Mouse (Mus musculus): ENCODE results near the gene Urb1. TPM values are rescaled to one million over a fixed set of nuclear protein-coding genes. Genes with fewer than 3 reads are reported as not detected.
"Not testable (repeated sequence)": the region's sequence is repeated elsewhere in the genome, so short reads cannot be mapped to it uniquely, and the experiment has no call there.

The Urb1 gene
- total RNA-seq, 1 experiment, result 51.3 TPM

GRCm38 (mm10) chr16:90827498-90827897, 17.3 kb upstream of the Urb1 start:
- Histone ChIP-seq H3K27ac (ENCODE audit: insufficient read depth, low read depth, low read length, poor library complexity, severe bottlenecking) (no peak overlapping the region), H3K9ac (ENCODE audit: insufficient read depth, low read depth, low read length, poor library complexity, severe bottlenecking) (no peak overlapping the region), H3K4me1 (ENCODE audit: control insufficient read depth in 2 of 2, insufficient read depth in 2 of 2, low read length in 2 of 2, poor library complexity in 1 of 2) (peaks cover 0 to 3% of the 10 kb centered on the region in 2 experiments; a peak in 1 of 4 replicates), H3K4me3 (ENCODE audit: insufficient read depth in 1 of 2, low read depth in 1 of 2, low read length in 2 of 2, poor library complexity in 1 of 2, severe bottlenecking in 1 of 2) (no peak overlapping the region), H3K36me3 (ENCODE audit: control insufficient read depth, insufficient read depth, low read length, poor library complexity, severe bottlenecking) (no peaks in the 10 kb centered on the region), H3K9me3 (ENCODE audit: control insufficient read depth, insufficient read depth, low read depth, low read length) (no peaks in the 10 kb centered on the region)
- TF ChIP-seq CHD2 (IDR thresholded peaks at IDR 0.05; ENCODE audit: low read depth, low read length), result no peak
- no peak for TF ChIP-seq MAFK (IDR thresholded peaks at IDR 0.05; ENCODE audit: insufficient read depth, low read depth, low read length)
- TF ChIP-seq HCFC1 (IDR thresholded peaks at IDR 0.05; ENCODE audit: borderline replicate concordance, insufficient read depth, low read length), result no peak
- TF ChIP-seq ZNF384 (IDR thresholded peaks at IDR 0.05; ENCODE audit: low read depth, low read length), result no peak
- no peak for TF ChIP-seq ZC3H11A (IDR thresholded peaks at IDR 0.05; ENCODE audit: borderline replicate concordance, low read depth, low read length)
- DNase-seq (ENCODE audit: low read depth, low spot score), result no peak
- in situ Hi-C loops (cut with MboI; ENCODE audit: low sequenced_read_pairs in 2 of 2, unreplicated experiment in 2 of 2), result no loop called here

- peak; percentile 38 for DNase-seq (ENCODE audit: low read depth, low spot score)
- no peaks in the 10 kb centered on the region for H3K9me3 ChIP-seq (ENCODE audit: control insufficient read depth, insufficient read depth, low read depth, low read length)
- H3K4me3 ChIP-seq (ENCODE audit: insufficient read depth in 1 of 2, low read depth in 1 of 2, low read length in 2 of 2, poor library complexity in 1 of 2, severe bottlenecking in 1 of 2), result no peak within 1 kb of the TSS
- peaks cover 0 to 3% of the 10 kb centered on the region in 2 experiments; a peak in 1 of 4 replicates for H3K4me1 ChIP-seq (ENCODE audit: control insufficient read depth in 2 of 2, insufficient read depth in 2 of 2, low read length in 2 of 2, poor library complexity in 1 of 2)
- H3K9ac ChIP-seq (ENCODE audit: insufficient read depth, low read depth, low read length, poor library complexity, severe bottlenecking), result no peak within 1 kb of the TSS
- in situ Hi-C loops (cut with MboI; ENCODE audit: low sequenced_read_pairs in 2 of 2, unreplicated experiment in 2 of 2), result no loop called here
- no peak within 1 kb of the TSS for H3K27ac ChIP-seq (ENCODE audit: insufficient read depth, low read depth, low read length, poor library complexity, severe bottlenecking)
- TF ChIP-seq CHD2 (IDR thresholded peaks at IDR 0.05; ENCODE audit: low read depth, low read length) (no peak), ZC3H11A (IDR thresholded peaks at IDR 0.05; ENCODE audit: borderline replicate concordance, low read depth, low read length) (0 out of 2 replicates have a peak, but pooled peaks have one; percentile 20), ZNF384 (IDR thresholded peaks at IDR 0.05; ENCODE audit: low read depth, low read length) (peak; percentile 55; the same call in 1 of the 2 replicates), HCFC1 (IDR thresholded peaks at IDR 0.05; ENCODE audit: borderline replicate concordance, insufficient read depth, low read length) (no peak), MAFK (IDR thresholded peaks at IDR 0.05; ENCODE audit: insufficient read depth, low read depth, low read length) (no peak)
- H3K36me3 ChIP-seq (ENCODE audit: control insufficient read depth, insufficient read depth, low read length, poor library complexity, severe bottlenecking), result no peaks in the 10 kb centered on the region
These were observed 16.2 kb upstream of the Urb1 start, which contains the start of gene Eva1c for GRCm38 (mm10) chr16:90826457-90826856. Eva1c (plus strand) TSS chr16:90826719.

- TF ChIP-seq ZNF384 (IDR thresholded peaks at IDR 0.05; ENCODE audit: low read depth, low read length) (no peak), HCFC1 (IDR thresholded peaks at IDR 0.05; ENCODE audit: borderline replicate concordance, insufficient read depth, low read length) (no peak)
- no peaks in the 10 kb centered on the region for H3K9me3 ChIP-seq (ENCODE audit: control insufficient read depth, insufficient read depth, low read depth, low read length)
- no peak overlapping the region for H3K4me3 ChIP-seq (ENCODE audit: insufficient read depth in 1 of 2, low read depth in 1 of 2, low read length in 2 of 2, poor library complexity in 1 of 2, severe bottlenecking in 1 of 2)
- no peak overlapping the region for H3K9ac ChIP-seq (ENCODE audit: insufficient read depth, low read depth, low read length, poor library complexity, severe bottlenecking)
- no peak overlapping the region for H3K27ac ChIP-seq (ENCODE audit: insufficient read depth, low read depth, low read length, poor library complexity, severe bottlenecking)
- DNase-seq (ENCODE audit: low read depth, low spot score), result no peak
- in situ Hi-C loops (cut with MboI; ENCODE audit: low sequenced_read_pairs in 2 of 2, unreplicated experiment in 2 of 2), result no loop called here
- H3K4me1 ChIP-seq (ENCODE audit: control insufficient read depth in 2 of 2, insufficient read depth in 2 of 2, low read length in 2 of 2, poor library complexity in 1 of 2), result peaks cover 0 to 3% of the 10 kb centered on the region in 2 experiments; a peak in 1 of 4 replicates
- H3K36me3 ChIP-seq (ENCODE audit: control insufficient read depth, insufficient read depth, low read length, poor library complexity, severe bottlenecking), result no peaks in the 10 kb centered on the region
These were observed 15.8 kb upstream of the Urb1 start for GRCm38 (mm10) chr16:90826041-90826440.

GRCm38 (mm10) chr16:90823986-90824385, 13.8 kb upstream of the Urb1 start:
- H3K36me3 ChIP-seq (ENCODE audit: control insufficient read depth, insufficient read depth, low read length, poor library complexity, severe bottlenecking); DNase-seq (ENCODE audit: low read depth, low spot score); H3K4me3 ChIP-seq (ENCODE audit: insufficient read depth in 1 of 2, low read depth in 1 of 2, low read length in 2 of 2, poor library complexity in 1 of 2, severe bottlenecking in 1 of 2); H3K4me1 ChIP-seq (ENCODE audit: control insufficient read depth in 2 of 2, insufficient read depth in 2 of 2, low read length in 2 of 2, poor library complexity in 1 of 2); H3K9ac ChIP-seq (ENCODE audit: insufficient read depth, low read depth, low read length, poor library complexity, severe bottlenecking); in situ Hi-C loops (cut with MboI; ENCODE audit: low sequenced_read_pairs in 2 of 2, unreplicated experiment in 2 of 2); H3K27ac ChIP-seq (ENCODE audit: insufficient read depth, low read depth, low read length, poor library complexity, severe bottlenecking); H3K9me3 ChIP-seq (ENCODE audit: control insufficient read depth, insufficient read depth, low read depth, low read length): not testable (repeated sequence)

- Histone ChIP-seq H3K36me3 (ENCODE audit: control insufficient read depth, insufficient read depth, low read length, poor library complexity, severe bottlenecking) (no peaks in the 10 kb centered on the region), H3K9ac (ENCODE audit: insufficient read depth, low read depth, low read length, poor library complexity, severe bottlenecking) (no peak overlapping the region), H3K9me3 (ENCODE audit: control insufficient read depth, insufficient read depth, low read depth, low read length) (no peaks in the 10 kb centered on the region), H3K4me1 (ENCODE audit: control insufficient read depth in 2 of 2, insufficient read depth in 2 of 2, low read length in 2 of 2, poor library complexity in 1 of 2) (peaks cover 0 to 3% of the 10 kb centered on the region in 2 experiments; a peak in 1 of 4 replicates), H3K27ac (ENCODE audit: insufficient read depth, low read depth, low read length, poor library complexity, severe bottlenecking) (no peak overlapping the region), H3K4me3 (ENCODE audit: insufficient read depth in 1 of 2, low read depth in 1 of 2, low read length in 2 of 2, poor library complexity in 1 of 2, severe bottlenecking in 1 of 2) (no peak overlapping the region)
- no peak for DNase-seq (ENCODE audit: low read depth, low spot score)
- in situ Hi-C loops (cut with MboI; ENCODE audit: low sequenced_read_pairs in 2 of 2, unreplicated experiment in 2 of 2), result no loop called here
- TF ChIP-seq CHD2 (IDR thresholded peaks at IDR 0.05; ENCODE audit: low read depth, low read length), result no peak
- no peak for TF ChIP-seq ZNF384 (IDR thresholded peaks at IDR 0.05; ENCODE audit: low read depth, low read length)
- no peak for TF ChIP-seq MAFK (IDR thresholded peaks at IDR 0.05; ENCODE audit: insufficient read depth, low read depth, low read length)
- no peak for TF ChIP-seq HCFC1 (IDR thresholded peaks at IDR 0.05; ENCODE audit: borderline replicate concordance, insufficient read depth, low read length)
- TF ChIP-seq ZC3H11A (IDR thresholded peaks at IDR 0.05; ENCODE audit: borderline replicate concordance, low read depth, low read length), result no peak
These were observed 12.8 kb upstream of the Urb1 start for GRCm38 (mm10) chr16:90822981-90823380.

All from ES-E14 (cell line).